Mouse (Mus musculus): ENCODE data around the gene Sema3e.

- no peak for TF ChIP-seq CTCF (IDR thresholded peaks at IDR 0.05; ENCODE audit: control insufficient read depth, insufficient read depth, insufficient replicate concordance, low read depth, low read length)
- TF ChIP-seq POLR2A (IDR thresholded peaks at IDR 0.05; ENCODE audit: control insufficient read depth, low read depth, low read length), result no peak
These were observed 34.9 kb downstream of the Sema3e start for GRCm38 (mm10) chr5:14059895-14060553.

All from testis, adult 2 months (tissue).